Mouse (Mus musculus): Measurements from ENCODE around the gene Olfr1375. TPM values are rescaled to one million over a fixed set of nuclear protein-coding genes. Genes with fewer than 3 reads are reported as not detected.

Olfr1375 gene
- not detected in 2 replicates for polyA plus RNA-seq (2012; rRNA removed)

DNA sequence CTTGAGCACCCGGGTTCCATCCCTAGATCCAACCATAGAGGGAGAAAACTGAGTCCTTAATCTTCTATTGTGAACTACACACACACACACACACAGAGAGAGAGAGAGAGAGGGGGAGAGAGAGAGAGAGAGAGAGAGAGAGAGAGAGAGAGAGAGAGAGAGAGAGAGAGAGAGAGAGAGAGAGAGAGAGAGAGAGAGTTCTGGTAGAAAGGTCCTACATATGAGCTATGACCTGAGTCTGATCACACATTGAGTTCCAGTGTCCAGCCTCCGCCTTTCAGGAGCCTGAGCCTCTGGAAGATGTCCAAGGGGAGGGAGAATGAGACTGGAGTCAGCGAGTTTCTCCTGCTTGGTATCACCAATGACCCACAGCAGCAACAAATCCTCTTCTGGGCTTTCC is at the start of gene Olfr1375:
Gene Olfr1375 (plus strand): TSS at position 301 of the 400 bp plus-strand sequence.

DNA sequence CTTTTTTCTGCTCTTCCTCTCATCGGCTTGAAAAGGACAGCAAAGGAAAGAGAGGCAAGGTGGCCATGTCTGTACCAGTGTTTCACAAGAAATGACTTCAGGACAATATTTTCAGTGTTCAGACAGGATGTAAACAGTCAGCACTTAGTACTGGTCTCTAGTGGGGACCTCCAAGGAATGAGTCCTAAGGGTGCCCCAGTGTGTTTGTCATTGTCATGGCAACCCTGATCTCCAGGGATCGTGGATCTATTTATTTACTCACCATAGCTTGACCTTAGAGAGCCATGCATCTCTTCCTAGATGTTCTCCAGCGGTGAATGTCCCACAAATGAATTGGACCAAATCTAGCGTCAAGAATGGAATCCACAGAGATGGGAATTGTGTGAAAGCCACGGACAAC is 44.6 kb upstream of the Olfr1375 start, which contains the start of gene Olfr51:
Gene Olfr51 (plus strand): TSS at position 301 of the 400 bp plus-strand sequence.

GRCm38 (mm10) chr11:51013936-51014335 is 34.0 kb upstream of the Olfr1375 start, which contains the start of gene Olfr54:
TSS of gene Olfr54 (plus strand) at chr11:51014236.

DNA sequence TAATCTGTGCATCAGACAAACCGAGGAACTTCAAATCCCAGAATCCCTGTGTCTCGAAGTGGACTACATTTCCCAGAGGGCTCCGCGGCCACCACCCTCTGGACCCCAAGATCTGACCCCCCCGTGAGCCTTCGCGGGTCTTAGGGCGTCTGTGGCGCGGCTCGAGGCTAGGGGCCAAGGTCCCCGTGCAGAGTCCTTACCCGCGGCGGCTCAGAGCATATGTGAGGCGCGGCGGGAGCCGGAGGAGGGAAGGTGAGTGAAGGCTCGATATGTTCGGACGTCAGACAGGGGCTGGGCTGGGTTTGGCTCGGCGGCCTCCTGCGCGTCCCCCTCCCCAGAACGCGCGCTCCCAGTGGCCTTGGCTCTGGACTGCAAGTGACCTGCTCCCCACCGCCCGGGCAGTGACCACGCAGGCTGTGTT is 11.3 kb downstream of the Olfr1375 start, which contains the start of gene Zfp354a:
Gene Zfp354a (plus strand): TSS at position 107 of the 421 bp plus-strand sequence.

Other genes starting within 250 kb of the Olfr1375 start
- 30.8 and 37.3 TPM in 2 replicates for gene Zfp354c, start 220.4 kb upstream of the Olfr1375 start, polyA plus RNA-seq (2012; rRNA removed)
- gene Zfp879, start 206.6 kb upstream of the Olfr1375 start, polyA plus RNA-seq (2012; rRNA removed): 1.3 and 1.5 TPM in 2 replicates
- 0.09 and 0.13 TPM in 2 replicates for gene Grm6, start 197.4 kb upstream of the Olfr1375 start, polyA plus RNA-seq (2012; rRNA removed)
- 10.3 and 13.2 TPM in 2 replicates for gene Zfp454, start 160.5 kb upstream of the Olfr1375 start, polyA plus RNA-seq (2012; rRNA removed)
- gene Zfp2, start 131.9 kb upstream of the Olfr1375 start, polyA plus RNA-seq (2012; rRNA removed): 21.7 and 23.2 TPM in 2 replicates
- gene Zfp354b, start 116.5 kb upstream of the Olfr1375 start, polyA plus RNA-seq (2012; rRNA removed): 2.3 and 2.4 TPM in 2 replicates
- not detected in 2 replicates for gene 4933414I15Rik, start 104.3 kb upstream of the Olfr1375 start, polyA plus RNA-seq (2012; rRNA removed)
- gene Prop1, start 94.3 kb upstream of the Olfr1375 start, polyA plus RNA-seq (2012; rRNA removed): 0.50 TPM in 1 of 2 replicates, not detected in the other
- gene Olfr1378, start 81.6 kb upstream of the Olfr1375 start, polyA plus RNA-seq (2012; rRNA removed): not detected in 2 replicates
- not detected in 2 replicates for gene Olfr1377, start 66.1 kb upstream of the Olfr1375 start, polyA plus RNA-seq (2012; rRNA removed)
- not detected in 2 replicates for gene Olfr51, start 44.5 kb upstream of the Olfr1375 start, polyA plus RNA-seq (2012; rRNA removed)
- gene Olfr54, start 33.9 kb upstream of the Olfr1375 start, polyA plus RNA-seq (2012; rRNA removed): not detected in 2 replicates
- 11.5 and 12.7 TPM in 2 replicates for gene Zfp354a, start 11.1 kb downstream of the Olfr1375 start, polyA plus RNA-seq (2012; rRNA removed)
- gene Gm12569, start 172.4 kb downstream of the Olfr1375 start, polyA plus RNA-seq (2012; rRNA removed): not detected in 2 replicates
- 187 and 206 TPM in 2 replicates for gene Clk4, start 213.6 kb downstream of the Olfr1375 start, polyA plus RNA-seq (2012; rRNA removed)
- gene BC049762, start 214.9 kb downstream of the Olfr1375 start, polyA plus RNA-seq (2012; rRNA removed): 0.10 and 0.21 TPM in 2 replicates
- gene Col23a1, start 241.8 kb downstream of the Olfr1375 start, polyA plus RNA-seq (2012; rRNA removed): 7.0 and 12.8 TPM in 2 replicates

Measured in central nervous system, embryonic 14 days (tissue).